8 mouse cellular contexts compared by ENCODE assay signal in the genomic region with DNA sequence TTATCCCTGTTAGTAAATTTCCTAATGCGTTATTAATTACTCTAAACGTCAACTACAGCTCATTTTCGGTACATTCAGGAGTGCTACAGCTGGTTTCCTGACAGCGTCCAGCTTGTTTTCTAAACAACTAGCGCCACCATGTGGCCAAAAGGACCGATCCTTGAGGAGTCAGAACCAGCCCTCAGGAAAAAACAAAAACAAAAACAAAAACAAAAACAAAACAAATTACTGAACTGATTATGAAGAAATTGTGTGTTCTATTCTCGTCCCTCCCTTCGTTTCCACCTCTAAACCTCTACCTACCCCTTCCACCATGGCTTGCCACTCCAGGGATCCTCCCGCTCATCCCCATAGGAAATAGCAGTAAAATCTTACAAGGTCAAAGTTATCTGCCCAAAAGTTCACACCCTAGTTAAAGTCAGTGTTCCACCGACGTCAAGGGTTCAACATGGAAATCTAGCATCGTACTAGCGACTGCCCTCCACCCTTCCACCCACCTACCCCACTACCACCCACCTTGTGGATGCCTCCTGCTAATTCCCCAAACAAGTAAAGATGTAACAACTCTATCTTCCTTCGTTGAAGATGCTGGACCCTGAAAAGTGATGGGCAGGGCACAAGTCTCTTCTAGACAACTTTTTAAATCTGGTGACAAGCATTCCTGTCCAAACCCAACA. TPM values are rescaled to one million over a fixed set of nuclear protein-coding genes. Genes with fewer than 3 reads are reported as not detected.
DNase-seq lines count a peak whose midpoint lies in the region; ATAC-seq and TF ChIP-seq lines count a peak whose summit lies in the region.

No protein-coding gene starts in this region.

- peaks cover 12% of the 10 kb centered on the region for H3K4me1 ChIP-seq in E14TG2a.4 (replicated peaks; ENCODE audit: low read depth, low read length)
- no peaks in the 10 kb centered on the region; the same call in 1 of the 2 replicates for H3K4me1 ChIP-seq in forebrain, embryonic 11.5 days (replicated peaks; ENCODE audit: control insufficient read depth, insufficient read depth, low read length)
- no peaks in the 10 kb centered on the region for H3K4me1 ChIP-seq in lung, adult 2 months (ENCODE audit: control insufficient read depth, insufficient read depth, low read length)

- no peak overlapping the region for H3K27ac ChIP-seq in forebrain, embryonic 11.5 days (ENCODE audit: low read depth, low read length)
- H3K27ac ChIP-seq in layer of hippocampus, adult 2 months = peak overlapping the region; percentile 72; the same call in 1 of the 2 replicates

- H3K9me3 ChIP-seq in E14TG2a.4 (ENCODE audit: low read length) = no peaks in the 10 kb centered on the region
- H3K9me3 ChIP-seq in forebrain, embryonic 11.5 days (ENCODE audit: control insufficient read depth, low read length) = no peaks in the 10 kb centered on the region

- H3K4me2 ChIP-seq in forebrain, embryonic 11.5 days (ENCODE audit: low read depth, low read length, severe bottlenecking) = peak overlapping the region; percentile 46

- H3K9ac ChIP-seq in forebrain, embryonic 11.5 days (ENCODE audit: low read length) = peak overlapping the region; percentile 30; the same call in 1 of the 2 replicates

- peak; percentile 48 for TF ChIP-seq CTCF in E14TG2a.4 (conservative IDR thresholded peaks at IDR 0.05; ENCODE audit: low read length)
- TF ChIP-seq CTCF in brain, embryonic 14.5 days (IDR thresholded peaks at IDR 0.05; ENCODE audit: borderline replicate concordance, extremely low read depth, insufficient read depth, insufficient read length) = peak; percentile 79
- TF ChIP-seq CTCF in layer of hippocampus, adult 2 months (conservative IDR thresholded peaks at IDR 0.05) = peak; percentile 86
- peak; percentile 65 for TF ChIP-seq CTCF in lung, adult 2 months (IDR thresholded peaks at IDR 0.05; ENCODE audit: insufficient read depth, low read length)

- peak; percentile 94 for DNase-seq in brain, embryonic 14.5 days (ENCODE audit: low read depth)
- DNase-seq in forebrain, embryonic 11.5 days (ENCODE audit: low spot score) = peak; percentile 81
- DNase-seq in layer of hippocampus, adult 2 months (ENCODE audit: low spot score in 2 of 2) = peak; percentile 73 to 81
- DNase-seq in lung, adult 2 months = peak; percentile 59
- DNase-seq in ovary, postnatal 14 days (ENCODE audit: low spot score) = peak; percentile 66
- peak; percentile 85 for DNase-seq in thymus, postnatal 25 days

- no peak overlapping the region for H3K4me3 ChIP-seq in E14TG2a.4 (replicated peaks; ENCODE audit: low read length)
- peak overlapping the region; percentile 14 for H3K4me3 ChIP-seq in forebrain, embryonic 11.5 days (ENCODE audit: low read depth, low read length)
- peak overlapping the region; percentile 57 for H3K4me3 ChIP-seq in layer of hippocampus, adult 2 months
- H3K4me3 ChIP-seq in lung, adult 2 months (replicated peaks; ENCODE audit: extremely low read depth, low read depth, low read length) = no peak overlapping the region

- TF ChIP-seq POLR2A in brain, embryonic 14.5 days (IDR thresholded peaks at IDR 0.05; ENCODE audit: borderline replicate concordance, extremely low read depth, insufficient read depth, insufficient read length, poor library complexity, severe bottlenecking) = no peak
- no peak for TF ChIP-seq POLR2A in lung, adult 2 months (IDR thresholded peaks at IDR 0.05; ENCODE audit: borderline replicate concordance, extremely low read depth, low read depth, low read length)

- H3K27me3 ChIP-seq in E14TG2a.4 (ENCODE audit: insufficient read depth, low read length) = no peaks in the 10 kb centered on the region
- H3K27me3 ChIP-seq in forebrain, embryonic 11.5 days (ENCODE audit: control insufficient read depth, insufficient read depth, low read length) = no peaks in the 10 kb centered on the region

- peak; percentile 66 for ATAC-seq in forebrain, embryonic 11.5 days (replicated peaks; ENCODE audit: low FRiP score)
- peak; percentile 68 to 73; a peak in 3 of 4 replicates for ATAC-seq in hematopoietic stem cell, adult 5-6 weeks (replicated peaks in 1 of 2; ENCODE audit: insufficient read depth in 1 of 2, low FRiP score in 2 of 2, low TSS enrichment in 1 of 2, low read depth in 1 of 2, poor library complexity in 2 of 2, severe bottlenecking in 2 of 2)

- no peaks in the 10 kb centered on the region for H3K36me3 ChIP-seq in E14TG2a.4 (ENCODE audit: insufficient read depth, low read length)
- H3K36me3 ChIP-seq in forebrain, embryonic 11.5 days (ENCODE audit: control insufficient read depth, insufficient read depth, low read length) = no peaks in the 10 kb centered on the region

- 19% methylated on average over 14 of the region's 14 CpGs for WGBS in forebrain, embryonic 11.5 days
- WGBS in lung, adult 2 months = 18% methylated on average over 14 of the region's 14 CpGs

RNA-seq across cellular contexts. Expression of a gene that starts 3.7 kb away (rescaled TPM):
- polyA plus RNA-seq in brain, embryonic 14.5 days (2012; rRNA removed) = 19.1 and 20.2 TPM in 2 replicates
- polyA plus RNA-seq in forebrain, embryonic 11.5 days (2014; fragmentation: Nextera tagmentation; extraction: Ambion mirVana) = 60.7 and 60.8 TPM in 2 replicates
- 95.0 and 135 TPM in 2 replicates for total RNA-seq in hematopoietic stem cell, adult 5-6 weeks (2017)
- total RNA-seq in layer of hippocampus, adult 2 months (2021) = 10 to 100 TPM; 32.0 to 32.3 TPM
- 1.5 and 3.3 TPM in 2 replicates for polyA plus RNA-seq in lung, adult 2 months (2012; rRNA removed)

RNA-seq across cellular contexts. Expression of a gene that starts 3.8 kb away (rescaled TPM):
- polyA plus RNA-seq in brain, embryonic 14.5 days (2012; rRNA removed) = 0.11 and 0.16 TPM in 2 replicates
- polyA plus RNA-seq in forebrain, embryonic 11.5 days (2014; fragmentation: Nextera tagmentation; extraction: Ambion mirVana) = 0.08 and 0.27 TPM in 2 replicates
- total RNA-seq in hematopoietic stem cell, adult 5-6 weeks (2017) = 1.1 and 3.1 TPM in 2 replicates
- under 1 TPM; 0.15 to 0.25 TPM for total RNA-seq in layer of hippocampus, adult 2 months (2021)
- polyA plus RNA-seq in lung, adult 2 months (2012; rRNA removed) = 0.02 TPM in 1 of 2 replicates, not detected in the other

RNA-seq across cellular contexts. Expression of a gene that starts 25.2 kb away (rescaled TPM):
- 15.1 and 15.9 TPM in 2 replicates for polyA plus RNA-seq in brain, embryonic 14.5 days (2012; rRNA removed)
- polyA plus RNA-seq in forebrain, embryonic 11.5 days (2014; fragmentation: Nextera tagmentation; extraction: Ambion mirVana) = 24.2 and 24.5 TPM in 2 replicates
- 21.7 and 23.7 TPM in 2 replicates for total RNA-seq in hematopoietic stem cell, adult 5-6 weeks (2017)
- 10 to 100 TPM; 14.1 to 16.8 TPM for total RNA-seq in layer of hippocampus, adult 2 months (2021)
- 9.7 and 12.5 TPM in 2 replicates for polyA plus RNA-seq in lung, adult 2 months (2012; rRNA removed)

RNA-seq across cellular contexts. Expression of a gene that starts 28.5 kb away (rescaled TPM):
- 0.03 TPM in 1 of 2 replicates, not detected in the other for polyA plus RNA-seq in brain, embryonic 14.5 days (2012; rRNA removed)
- not detected in 2 replicates for polyA plus RNA-seq in forebrain, embryonic 11.5 days (2014; fragmentation: Nextera tagmentation; extraction: Ambion mirVana)
- total RNA-seq in hematopoietic stem cell, adult 5-6 weeks (2017) = 3.2 and 5.1 TPM in 2 replicates
- total RNA-seq in layer of hippocampus, adult 2 months (2021) = not detected
- polyA plus RNA-seq in lung, adult 2 months (2012; rRNA removed) = not detected in 2 replicates

Comparison
In these comparisons a context has a peak if more than half of its experiments do, and no peak if none do; other contexts are left out.
1. H3K4me3 ChIP-seq: peak in forebrain, embryonic 11.5 days (single experiment) and layer of hippocampus, adult 2 months (single experiment); none in E14TG2a.4 (single experiment) and lung, adult 2 months (single experiment).
2. Peak in every context shown above with its lines, with median percentiles within 50 percentile points of each other: CTCF ChIP-seq and DNase-seq.